Comparison of ENCODE assay signal across 8 mouse cellular contexts in the genomic region with DNA sequence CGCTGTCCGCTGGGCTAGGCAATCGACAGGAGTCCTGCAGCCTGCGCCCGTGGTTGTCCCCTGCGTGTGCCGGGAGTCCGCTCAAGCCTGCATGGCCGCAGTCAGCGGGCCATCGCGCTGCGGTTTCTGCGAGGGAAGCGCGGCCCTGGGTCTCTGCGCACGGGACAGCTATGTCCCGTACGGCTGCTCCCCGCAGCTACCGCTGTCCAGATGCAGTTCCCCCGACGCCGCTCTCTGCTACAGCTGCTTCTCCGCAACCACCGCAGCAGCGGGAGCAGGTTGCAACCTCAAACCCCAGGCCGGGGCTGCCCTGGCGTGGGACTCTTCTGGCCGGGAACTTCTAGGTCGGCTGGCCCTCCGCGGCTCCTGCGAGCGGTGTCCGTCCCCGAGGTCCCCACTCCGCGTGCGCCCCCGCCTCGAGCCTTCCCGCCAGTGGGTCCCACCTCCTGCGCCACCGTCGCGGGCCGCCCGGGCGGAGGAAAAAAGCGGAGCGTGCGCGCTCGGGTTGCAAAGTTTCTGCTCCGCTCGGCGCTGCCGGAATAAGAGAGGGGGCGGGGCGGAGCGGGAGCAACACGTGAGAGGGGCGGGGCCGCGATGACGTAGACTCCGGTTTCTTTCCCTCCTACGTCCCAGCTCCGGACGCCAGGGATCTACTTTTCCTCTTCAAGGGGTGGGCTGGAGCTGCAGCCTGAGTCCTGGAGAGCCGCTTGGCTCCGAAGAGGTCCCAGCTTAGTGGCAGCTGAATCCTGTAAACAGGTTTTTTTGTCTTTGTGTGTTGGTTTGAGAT. TPM values are rescaled to one million over a fixed set of nuclear protein-coding genes. Genes with fewer than 3 reads are reported as not detected.
DNase-seq lines count a peak whose midpoint lies in the region; ATAC-seq lines count a peak whose summit lies in the region.

A gene (minus strand): TSS at position 542 of the 787 bp plus-strand sequence.

- H3K9me3 ChIP-seq in hindbrain, embryonic 16.5 days (ENCODE audit: control insufficient read depth, low read length): no peaks in the 10 kb centered on the region

- DNase-seq in ZHBTc4 (ENCODE audit: low read depth, low spot score): peak; percentile 97
- DNase-seq in cerebellum, postnatal 4 days (ENCODE audit: low spot score in 2 of 2): peak; percentile 88 to 93
- DNase-seq in gastrocnemius, adult 18-20 months (ENCODE audit: low spot score): peak; percentile 96
- peak; percentile 83 for DNase-seq in left cerebral cortex, adult 11 months (ENCODE audit: low spot score)
- DNase-seq in lung, postnatal 36 days: peak; percentile 98
- peak; percentile 96 for DNase-seq in retina, embryonic 14.5 days (ENCODE audit: low spot score)
- peak; percentile 93 to 95 for DNase-seq in thymus, postnatal 36 days

- H3K4me3 ChIP-seq in hindbrain, embryonic 16.5 days (ENCODE audit: low read length): peak within 1 kb of the TSS; percentile 86

- no peaks in the 10 kb centered on the region for H3K27me3 ChIP-seq in hindbrain, embryonic 16.5 days (replicated peaks; ENCODE audit: control insufficient read depth, insufficient read depth, low read length)

- H3K4me2 ChIP-seq in hindbrain, embryonic 16.5 days (ENCODE audit: low read length): peak within 1 kb of the TSS; percentile 98

- peak within 1 kb of the TSS; percentile 75 for H3K27ac ChIP-seq in hindbrain, embryonic 16.5 days (ENCODE audit: low read depth, low read length)

- under 1% methylated on average over 69 of the region's 74 CpGs for WGBS in hindbrain, embryonic 16.5 days

- H3K9ac ChIP-seq in hindbrain, embryonic 16.5 days (ENCODE audit: low read depth, low read length): peak within 1 kb of the TSS; percentile 78

- ATAC-seq in hindbrain, embryonic 16.5 days: peak; percentile 90

- H3K36me3 ChIP-seq in hindbrain, embryonic 16.5 days (ENCODE audit: control insufficient read depth, insufficient read depth, low read length): no peaks in the 10 kb centered on the region

- H3K4me1 ChIP-seq in hindbrain, embryonic 16.5 days (ENCODE audit: control insufficient read depth, insufficient read depth, low read depth, low read length): peaks cover 8% of the 10 kb centered on the region

RNA-seq across cellular contexts. Expression of the gene that starts here (rescaled TPM):
- total RNA-seq in gastrocnemius, adult 18-20 months (2021): 1 to 10 TPM; 3.9 to 7.0 TPM
- polyA plus RNA-seq in hindbrain, embryonic 16.5 days (2015; fragmentation: Nextera tagmentation; extraction: Ambion mirVana): 3.7 and 4.2 TPM in 2 replicates

Comparison
In these comparisons a context has a peak if more than half of its experiments do, and no peak if none do; other contexts are left out.
1. Peak in every context shown above with its lines: DNase-seq, ATAC-seq, H3K4me3 ChIP-seq and H3K27ac ChIP-seq.